26 mouse cellular contexts compared by ENCODE assay signal in genomic region chr9:76035058-76035457, GRCm38 (mm10). TPM values are rescaled to one million over a fixed set of nuclear protein-coding genes. Genes with fewer than 3 reads are reported as not detected.
DNase-seq lines count a peak whose midpoint lies in the region; ATAC-seq and TF ChIP-seq lines count a peak whose summit lies in the region.
"Had no signal": no experiment of that assay in that cellular context is flagged by ENCODE, and none has a peak within 500 bp of the region (broad histone marks: within the 10 kb centered on the region; RNA-seq: fewer than 3 reads in every experiment).

No protein-coding gene starts in this region.

- TF ChIP-seq POLR2A in limb, embryonic 14.5 days (IDR thresholded peaks at IDR 0.05; ENCODE audit: borderline replicate concordance, extremely low read depth, insufficient read depth, insufficient read length) = no peak

- H3K4me1 ChIP-seq in kidney, embryonic 14.5 days (ENCODE audit: control insufficient read depth, insufficient read depth, low read length) = no peaks in the 10 kb centered on the region
- H3K4me1 ChIP-seq in kidney, postnatal 0 days (replicated peaks; ENCODE audit: insufficient read depth, low read length) = 0 out of 2 replicates have a peak, but pooled peaks cover 5% of the 10 kb centered on the region
- peaks cover 26% of the 10 kb centered on the region for H3K4me1 ChIP-seq in limb, embryonic 11.5 days (ENCODE audit: control insufficient read depth, insufficient read depth, low read length)
- peaks cover 29% of the 10 kb centered on the region for H3K4me1 ChIP-seq in limb, embryonic 14.5 days (ENCODE audit: control insufficient read depth, insufficient read depth, low read length)

- H3K4me2 ChIP-seq in kidney, embryonic 14.5 days (replicated peaks; ENCODE audit: low read depth, low read length) = no peak overlapping the region
- no peak overlapping the region for H3K4me2 ChIP-seq in kidney, postnatal 0 days (ENCODE audit: low read length)
- H3K4me2 ChIP-seq in limb, embryonic 11.5 days (ENCODE audit: low read depth, severe bottlenecking) = no peak overlapping the region
- no peak overlapping the region for H3K4me2 ChIP-seq in limb, embryonic 14.5 days (replicated peaks; ENCODE audit: low read depth, low read length, severe bottlenecking)
- H3K4me2 ChIP-seq: embryonic facial prominence, embryonic 15.5 days; heart, embryonic 11.5 days; hindbrain, embryonic 12.5 days had no signal

- 17% methylated on average over 7 of the region's 7 CpGs for WGBS in kidney, embryonic 14.5 days
- WGBS in kidney, postnatal 0 days = 11% methylated on average over 7 of the region's 7 CpGs
- WGBS in limb, embryonic 11.5 days = 35% methylated on average over 7 of the region's 7 CpGs
- WGBS in limb, embryonic 14.5 days = 23% methylated on average over 7 of the region's 7 CpGs

- no peak for DNase-seq in kidney, adult 8-10 months
- DNase-seq in kidney, postnatal 0 days (ENCODE audit: low spot score) = peak; percentile 38
- no peak for DNase-seq in kidney, adult 11 months
- DNase-seq in limb, embryonic 11.5 days (ENCODE audit: low spot score) = no peak
- peak; percentile 47 for DNase-seq in limb, embryonic 14.5 days (ENCODE audit: low spot score)
- no peak for DNase-seq in layer of hippocampus, adult 18-20 months (ENCODE audit: low spot score in 2 of 2)
- no peak for DNase-seq in urinary bladder, postnatal 14 days (ENCODE audit: low spot score)
- DNase-seq: adrenal gland, adult 2 months; adrenal gland, postnatal 14 days; cerebellum, adult 11 months; cerebellum, adult 2 months; cerebellum, adult 9-11 months; cerebellum, postnatal 25 days; embryo, embryonic 11 days; forebrain, postnatal 0 days; gastrocnemius, postnatal 14 days; heart, adult 11 months had no signal

- no peaks in the 10 kb centered on the region for H3K27me3 ChIP-seq in kidney, embryonic 14.5 days (ENCODE audit: control insufficient read depth, insufficient read depth, low read length)
- no peaks in the 10 kb centered on the region for H3K27me3 ChIP-seq in kidney, postnatal 0 days (ENCODE audit: insufficient read depth, low read length)
- no peaks in the 10 kb centered on the region for H3K27me3 ChIP-seq in limb, embryonic 11.5 days (ENCODE audit: control insufficient read depth, insufficient read depth, low read length)
- no peaks in the 10 kb centered on the region for H3K27me3 ChIP-seq in limb, embryonic 14.5 days (ENCODE audit: control insufficient read depth, insufficient read depth, low read length)
- H3K27me3 ChIP-seq: embryonic facial prominence, embryonic 15.5 days; hindbrain, embryonic 12.5 days had no signal

- no peaks in the 10 kb centered on the region for H3K9me3 ChIP-seq in kidney, embryonic 14.5 days (ENCODE audit: control insufficient read depth, low read length)
- H3K9me3 ChIP-seq in kidney, postnatal 0 days (replicated peaks; ENCODE audit: low read length) = no peaks in the 10 kb centered on the region
- no peaks in the 10 kb centered on the region for H3K9me3 ChIP-seq in limb, embryonic 11.5 days (ENCODE audit: control insufficient read depth, low read length)
- no peaks in the 10 kb centered on the region for H3K9me3 ChIP-seq in limb, embryonic 14.5 days (ENCODE audit: control insufficient read depth, low read length)
- H3K9me3 ChIP-seq: embryonic facial prominence, embryonic 15.5 days; hindbrain, embryonic 12.5 days had no signal

- no peak for TF ChIP-seq CTCF in kidney, postnatal 0 days (IDR thresholded peaks at IDR 0.05; ENCODE audit: low read depth)

- no peak overlapping the region for H3K4me3 ChIP-seq in kidney, embryonic 14.5 days (ENCODE audit: low read length)
- H3K4me3 ChIP-seq in kidney, postnatal 0 days (replicated peaks; ENCODE audit: low read depth, low read length) = no peak overlapping the region
- H3K4me3 ChIP-seq in limb, embryonic 11.5 days (ENCODE audit: low read depth, low read length) = no peak overlapping the region
- H3K4me3 ChIP-seq in limb, embryonic 14.5 days (replicated peaks; ENCODE audit: low read length) = no peak overlapping the region
- H3K4me3 ChIP-seq: embryonic facial prominence, embryonic 15.5 days; hindbrain, embryonic 12.5 days had no signal

- no peak overlapping the region for H3K27ac ChIP-seq in kidney, embryonic 14.5 days (ENCODE audit: low read depth, low read length)
- H3K27ac ChIP-seq in kidney, postnatal 0 days = no peak overlapping the region
- peak overlapping the region; percentile 58 for H3K27ac ChIP-seq in limb, embryonic 11.5 days (replicated peaks; ENCODE audit: low read depth, low read length)
- no peak overlapping the region for H3K27ac ChIP-seq in limb, embryonic 14.5 days (replicated peaks; ENCODE audit: low read depth, low read length)
- H3K27ac ChIP-seq: embryonic facial prominence, embryonic 15.5 days; hindbrain, embryonic 12.5 days had no signal

- no peak overlapping the region for H3K9ac ChIP-seq in kidney, embryonic 14.5 days (ENCODE audit: low read depth, low read length)
- no peak overlapping the region for H3K9ac ChIP-seq in kidney, postnatal 0 days (ENCODE audit: low read depth, low read length)
- H3K9ac ChIP-seq in limb, embryonic 11.5 days (ENCODE audit: low read length) = no peak overlapping the region
- no peak overlapping the region for H3K9ac ChIP-seq in limb, embryonic 14.5 days (ENCODE audit: low read depth, low read length, severe bottlenecking)
- H3K9ac ChIP-seq: embryonic facial prominence, embryonic 15.5 days; forebrain, postnatal 0 days; hindbrain, embryonic 12.5 days had no signal

- peak; percentile 60; the same call in 1 of the 2 replicates for ATAC-seq in kidney, embryonic 14.5 days (ENCODE audit: low FRiP score, low TSS enrichment)
- ATAC-seq in kidney, postnatal 0 days (replicated peaks; ENCODE audit: low FRiP score, low read depth) = no peak
- ATAC-seq in limb, embryonic 11.5 days (ENCODE audit: insufficient number of reproducible peaks, low FRiP score, low TSS enrichment, low read depth) = 0 out of 2 replicates have a peak, but pooled peaks have one; percentile 36
- peak; percentile 79 for ATAC-seq in limb, embryonic 14.5 days (ENCODE audit: low FRiP score, low read depth)
- ATAC-seq: CD4-positive, CD25-positive, alpha-beta regulatory T cell, adult 4 months; forebrain, embryonic 14.5 days; forebrain, postnatal 0 days; hindbrain, embryonic 16.5 days had no signal

- H3K36me3 ChIP-seq in kidney, embryonic 14.5 days (ENCODE audit: control insufficient read depth, insufficient read depth, low read length) = no peaks in the 10 kb centered on the region
- H3K36me3 ChIP-seq in kidney, postnatal 0 days (ENCODE audit: insufficient read depth, low read length) = no peaks in the 10 kb centered on the region
- H3K36me3 ChIP-seq in limb, embryonic 11.5 days (ENCODE audit: control insufficient read depth, insufficient read depth, low read length) = no peaks in the 10 kb centered on the region
- no peaks in the 10 kb centered on the region for H3K36me3 ChIP-seq in limb, embryonic 14.5 days (ENCODE audit: control insufficient read depth, insufficient read depth, low read length)
- H3K36me3 ChIP-seq: embryonic facial prominence, embryonic 15.5 days; hindbrain, embryonic 12.5 days had no signal

RNA-seq across cellular contexts. Expression of gene Hmgcll1, which starts 20.4 kb away (rescaled TPM):
- polyA plus RNA-seq in kidney, embryonic 14.5 days (2014; fragmentation: Nextera tagmentation; extraction: Ambion mirVana) = 2.3 and 3.6 TPM in 2 replicates
- 2.0 and 2.1 TPM in 2 replicates for polyA plus RNA-seq in kidney, postnatal 0 days (2015; fragmentation: Nextera tagmentation; extraction: Ambion mirVana)
- 5.8 and 7.0 TPM in 2 replicates for polyA plus RNA-seq in limb, embryonic 11.5 days (2014; fragmentation: Nextera tagmentation; extraction: Ambion mirVana)
- 2.8 and 3.6 TPM in 2 replicates for polyA plus RNA-seq in limb, embryonic 14.5 days (2012; rRNA removed)
- polyA plus RNA-seq in limb, embryonic 14.5 days (2014; fragmentation: Nextera tagmentation; extraction: Ambion mirVana) = 3.3 and 3.4 TPM in 2 replicates
- 10 to 100 TPM; 13.2 to 15.8 TPM for total RNA-seq in layer of hippocampus, adult 18-20 months (2021)
- total RNA-seq: hematopoietic stem cell, adult 5-6 weeks; MEL had no signal
- polyA plus RNA-seq: CD4-positive, CD25-positive, alpha-beta regulatory T cell, adult 4 months had no signal

Comparison
In these comparisons a context has a peak if more than half of its experiments do, and no peak if none do; other contexts are left out.
1. DNase-seq: peak in kidney, postnatal 0 days (single experiment) and limb, embryonic 14.5 days (single experiment); none in kidney, adult 8-10 months (0 of 2), kidney, adult 11 months (single experiment), limb, embryonic 11.5 days (single experiment), layer of hippocampus, adult 18-20 months (0 of 2) and urinary bladder, postnatal 14 days (single experiment).